In the genomic region with DNA sequence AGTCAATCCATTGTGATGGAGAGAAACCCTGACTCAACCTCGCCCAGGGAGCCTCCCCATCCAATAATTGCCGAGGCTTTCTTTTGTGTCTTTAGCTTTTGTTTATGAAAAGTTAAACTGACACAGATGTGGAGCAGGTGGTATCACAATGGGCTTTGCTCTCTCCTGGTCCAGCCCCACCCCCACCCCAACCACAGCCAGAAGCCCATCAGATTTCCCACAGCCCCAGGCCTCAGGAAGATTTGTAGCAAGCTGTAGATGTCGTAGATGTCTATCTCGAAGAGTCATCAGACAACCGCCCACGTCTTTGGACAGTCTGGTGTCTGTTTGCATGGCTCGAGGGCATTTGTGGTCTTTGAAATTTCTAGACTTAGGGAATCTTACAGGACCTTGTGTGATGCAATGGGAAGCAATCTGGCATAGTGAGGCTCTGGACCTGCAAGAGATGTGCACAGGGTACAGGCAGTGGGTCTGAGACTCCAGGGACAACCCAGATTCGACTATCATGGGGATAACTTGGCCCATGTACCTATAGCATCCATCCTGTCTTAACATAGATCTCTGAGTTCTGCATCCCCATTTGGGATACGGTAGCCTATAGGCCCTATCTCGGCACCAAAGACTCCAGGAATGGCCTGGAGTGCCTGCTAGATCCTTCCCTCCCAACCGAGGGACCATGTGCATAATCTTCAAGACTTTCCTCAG, we compare ENCODE assay signal across 15 mouse cellular contexts. TPM values are rescaled to one million over a fixed set of nuclear protein-coding genes. Genes with fewer than 3 reads are reported as not detected.
DNase-seq lines count a peak whose midpoint lies in the region; ATAC-seq and TF ChIP-seq lines count a peak whose summit lies in the region.
"Had no signal": no experiment of that assay in that cellular context is flagged by ENCODE, and none has a peak within 500 bp of the region (broad histone marks: within the 10 kb centered on the region; RNA-seq: fewer than 3 reads in every experiment).

No protein-coding gene starts in this region.

- DNase-seq in forebrain, embryonic 11.5 days (ENCODE audit: low spot score), result peak; percentile 46
- no peak for DNase-seq in lung, postnatal 4 days
- DNase-seq in urinary bladder, adult 2 months (ENCODE audit: low spot score), result peak; percentile 10
- DNase-seq in urinary bladder, adult 18-20 months (ENCODE audit: low spot score in 2 of 2), result no peak
- DNase-seq in gastrocnemius, postnatal 36 days, result no peak
- DNase-seq: cerebellum, adult 9-10 months; embryo, embryonic 11 days; gastrocnemius, postnatal 10 days; kidney, postnatal 25 days had no signal

- H3K36me3 ChIP-seq in forebrain, embryonic 11.5 days (ENCODE audit: control insufficient read depth, insufficient read depth, low read length), result no peaks in the 10 kb centered on the region
- no peaks in the 10 kb centered on the region for H3K36me3 ChIP-seq in forebrain, embryonic 15.5 days
- no peaks in the 10 kb centered on the region for H3K36me3 ChIP-seq in lung, embryonic 15.5 days
- no peaks in the 10 kb centered on the region for H3K36me3 ChIP-seq in myocyte (ENCODE audit: control insufficient read depth, insufficient read depth)
- H3K36me3 ChIP-seq: limb, embryonic 15.5 days had no signal

- no peaks in the 10 kb centered on the region for H3K79me2 ChIP-seq in myocyte (ENCODE audit: control insufficient read depth, insufficient read depth)

- no peak for ATAC-seq in forebrain, embryonic 11.5 days (replicated peaks; ENCODE audit: low FRiP score)
- no peak for ATAC-seq in forebrain, embryonic 15.5 days (replicated peaks)
- ATAC-seq in lung, embryonic 15.5 days (ENCODE audit: borderline replicate concordance, extremely low read depth, low FRiP score, low TSS enrichment), result no peak
- ATAC-seq: forebrain, embryonic 14.5 days; intestine, postnatal 0 days had no signal

- H3K4me3 ChIP-seq in forebrain, embryonic 11.5 days (ENCODE audit: low read depth, low read length), result no peak overlapping the region
- H3K4me3 ChIP-seq in forebrain, embryonic 15.5 days, result no peak overlapping the region
- no peak overlapping the region for H3K4me3 ChIP-seq in lung, embryonic 15.5 days
- H3K4me3 ChIP-seq in myocyte, result no peak overlapping the region
- H3K4me3 ChIP-seq: limb, embryonic 15.5 days had no signal

- no peak overlapping the region for H3K4me2 ChIP-seq in forebrain, embryonic 11.5 days (ENCODE audit: low read depth, low read length, severe bottlenecking)
- no peak overlapping the region for H3K4me2 ChIP-seq in forebrain, embryonic 15.5 days (replicated peaks)
- no peak overlapping the region for H3K4me2 ChIP-seq in lung, embryonic 15.5 days
- H3K4me2 ChIP-seq in myocyte (ENCODE audit: low read depth), result peak overlapping the region; percentile 33
- H3K4me2 ChIP-seq: limb, embryonic 15.5 days had no signal

- H3K27me3 ChIP-seq in forebrain, embryonic 11.5 days (ENCODE audit: control insufficient read depth, insufficient read depth, low read length), result peaks cover 4% of the 10 kb centered on the region; the same call in 1 of the 2 replicates
- no peaks in the 10 kb centered on the region for H3K27me3 ChIP-seq in forebrain, embryonic 15.5 days
- no peaks in the 10 kb centered on the region for H3K27me3 ChIP-seq in lung, embryonic 15.5 days
- no peaks in the 10 kb centered on the region for H3K27me3 ChIP-seq in myocyte (ENCODE audit: control insufficient read depth, insufficient read depth, insufficient read length)
- H3K27me3 ChIP-seq: limb, embryonic 15.5 days had no signal

- no peak for TF ChIP-seq POLR2A in myocyte (IDR thresholded peaks at IDR 0.05; ENCODE audit: insufficient read length, low read depth)

- H3K9ac ChIP-seq in forebrain, embryonic 11.5 days (ENCODE audit: low read length), result no peak overlapping the region
- no peak overlapping the region for H3K9ac ChIP-seq in forebrain, embryonic 15.5 days (replicated peaks)
- no peak overlapping the region for H3K9ac ChIP-seq in lung, embryonic 15.5 days
- H3K9ac ChIP-seq: limb, embryonic 15.5 days had no signal

- intact Hi-C loops in gastrocnemius, postnatal 36 days (cut with DNase I), result no loop called here

- H3ac ChIP-seq in myocyte (ENCODE audit: control insufficient read depth, insufficient read length), result no peak overlapping the region

- H3K27ac ChIP-seq in forebrain, embryonic 11.5 days (ENCODE audit: low read depth, low read length), result no peak overlapping the region
- no peak overlapping the region for H3K27ac ChIP-seq in forebrain, embryonic 15.5 days (replicated peaks)
- peak overlapping the region; percentile 81 for H3K27ac ChIP-seq in lung, embryonic 15.5 days

- H3K4me1 ChIP-seq in forebrain, embryonic 11.5 days (replicated peaks; ENCODE audit: control insufficient read depth, insufficient read depth, low read length), result peaks cover 33% of the 10 kb centered on the region
- peaks cover 24% of the 10 kb centered on the region for H3K4me1 ChIP-seq in forebrain, embryonic 15.5 days
- peaks cover 25% of the 10 kb centered on the region for H3K4me1 ChIP-seq in lung, embryonic 15.5 days

- WGBS in forebrain, embryonic 11.5 days, result 68% methylated on average over 11 of the region's 11 CpGs
- WGBS in forebrain, embryonic 15.5 days, result 70% methylated on average over 11 of the region's 11 CpGs
- WGBS in lung, embryonic 15.5 days, result 78% methylated on average over 11 of the region's 11 CpGs

- H3K9me3 ChIP-seq in forebrain, embryonic 11.5 days (ENCODE audit: control insufficient read depth, low read length), result no peaks in the 10 kb centered on the region
- no peaks in the 10 kb centered on the region for H3K9me3 ChIP-seq in forebrain, embryonic 15.5 days
- no peaks in the 10 kb centered on the region for H3K9me3 ChIP-seq in lung, embryonic 15.5 days
- H3K9me3 ChIP-seq: limb, embryonic 15.5 days had no signal

TF ChIP-seq in myocyte, 11 proteins besides CTCF, POLR2A, EP300 and RAD21:
- TF ChIP-seq MYOD1 (IDR thresholded peaks at IDR 0.05; ENCODE audit: control insufficient read depth in 1 of 3, insufficient read length in 2 of 3, low read depth in 2 of 3) (peak in 2 of 3 experiments; percentile 5 to 60), SRF (IDR thresholded peaks at IDR 0.05; ENCODE audit: control insufficient read depth, insufficient read length, low read depth) (no peak), E2F4 (IDR thresholded peaks at IDR 0.05; ENCODE audit: insufficient read depth) (no peak), TCF12 (IDR thresholded peaks at IDR 0.05; ENCODE audit: insufficient read depth, poor library complexity, severe bottlenecking) (peak; percentile 71), MAX (IDR thresholded peaks at IDR 0.05; ENCODE audit: low read depth) (no peak), REST (IDR thresholded peaks at IDR 0.05; ENCODE audit: insufficient read depth, insufficient read length) (no peak), POLR2AphosphoS2 (IDR thresholded peaks at IDR 0.05; ENCODE audit: insufficient read length, low read depth) (no peak), CEBPB (IDR thresholded peaks at IDR 0.05; ENCODE audit: insufficient read depth, poor library complexity, severe bottlenecking) (peak; percentile 100)

RNA-seq across cellular contexts. Expression of gene Hs6st1, which starts 6.8 kb away (rescaled TPM):
- polyA plus RNA-seq in forebrain, embryonic 11.5 days (2014; fragmentation: Nextera tagmentation; extraction: Ambion mirVana), result 14.9 and 17.3 TPM in 2 replicates
- polyA plus RNA-seq in forebrain, embryonic 15.5 days (2015; fragmentation: Nextera tagmentation; extraction: Ambion mirVana), result 9.7 and 16.5 TPM in 2 replicates
- polyA plus RNA-seq in lung, embryonic 15.5 days (2015; fragmentation: Nextera tagmentation; extraction: Ambion mirVana), result 11.7 and 12.7 TPM in 2 replicates
- 29.0 and 30.1 TPM in 2 replicates for polyA plus RNA-seq in urinary bladder, adult 2 months (2012; rRNA removed)
- polyA plus RNA-seq in myocyte (2012; fragmentation: generic; extraction: Trizol), result 66.6 TPM
- 10 to 100 TPM; 18.4 to 22.2 TPM for total RNA-seq in gastrocnemius, postnatal 36 days (2021)

Comparison
In these comparisons a context has a peak if more than half of its experiments do, and no peak if none do; other contexts are left out.
1. DNase-seq: peak in forebrain, embryonic 11.5 days (single experiment) and urinary bladder, adult 2 months (single experiment); none in lung, postnatal 4 days (0 of 2), urinary bladder, adult 18-20 months (0 of 2) and gastrocnemius, postnatal 36 days (0 of 2).